Mouse (Mus musculus) brain, embryonic 14.5 days (tissue): ENCODE results near the gene Ablim1. TPM values are rescaled to one million over a fixed set of nuclear protein-coding genes. Genes with fewer than 3 reads are reported as not detected.

Source experiments
- DNase-seq: peaks from one replicate; pipeline ENCODE4 v3.0.0-alpha.2; 2011; ENCODE audit warnings: low read depth
- CTCF ChIP-seq: fragments of 200-500 bp; IDR thresholded peaks from 2 replicates; pipeline ENCODE4 v1.5.1; 2012; ENCODE audit warnings: inconsistent platforms, mild to moderate bottlenecking, moderate library complexity, borderline replicate concordance; ENCODE audit not compliant: insufficient read depth, insufficient read length; ENCODE audit errors: extremely low read depth
- POLR2A ChIP-seq: fragments of 200-500 bp; IDR thresholded peaks from 2 replicates; pipeline ENCODE4 v1.6.1; 2012; ENCODE audit warnings: mild to moderate bottlenecking, inconsistent platforms, borderline replicate concordance; ENCODE audit not compliant: poor library complexity, insufficient read depth, insufficient read length, severe bottlenecking; ENCODE audit errors: extremely low read depth
- polyA plus RNA-seq: library from polyadenylated mRNA; depleted of rRNA; stranded (reverse); fragments of >200 nt; gene quantifications from 2 replicates; pipeline ENCODE4 v1.2.3, GENCODE M21; 2012

Gene Ablim1
- polyA plus RNA-seq, 1 experiment, result 40.7 TPM

DNA sequence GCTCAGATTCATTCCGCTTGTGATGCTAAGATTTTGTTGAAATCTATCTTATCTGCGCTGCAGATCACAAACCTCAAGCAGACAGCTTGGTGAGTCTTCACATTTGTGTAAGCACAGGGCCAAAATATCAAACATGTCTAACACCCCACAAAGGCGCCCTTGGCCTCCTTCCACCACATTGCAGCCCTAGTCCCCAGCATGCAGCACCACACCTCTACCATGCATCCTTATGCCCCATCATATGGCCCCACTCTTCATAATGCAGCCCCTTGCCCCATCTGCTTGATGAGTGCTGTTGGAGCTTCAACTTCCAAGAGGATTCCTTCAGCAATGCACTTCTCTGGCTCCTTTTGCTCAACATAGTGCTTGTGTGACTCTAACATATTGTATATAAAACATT lies 85.6 kb downstream of the Ablim1 start:
- TF ChIP-seq POLR2A, result no peak
- TF ChIP-seq CTCF, result no peak
- DNase-seq, result peak; percentile 71

GRCm38 (mm10) chr19:57228576-57228975 lies 86.1 kb downstream of the Ablim1 start:
- no peak for TF ChIP-seq CTCF

GRCm38 (mm10) chr19:57224390-57224789 lies 90.3 kb downstream of the Ablim1 start:
- TF ChIP-seq CTCF, result no peak
- TF ChIP-seq POLR2A, result no peak
- no peak for DNase-seq

More at GRCm38 (mm10) chr19:57228576-57228975, 86.1 kb downstream of the Ablim1 start:
- no peak for DNase-seq

DNA sequence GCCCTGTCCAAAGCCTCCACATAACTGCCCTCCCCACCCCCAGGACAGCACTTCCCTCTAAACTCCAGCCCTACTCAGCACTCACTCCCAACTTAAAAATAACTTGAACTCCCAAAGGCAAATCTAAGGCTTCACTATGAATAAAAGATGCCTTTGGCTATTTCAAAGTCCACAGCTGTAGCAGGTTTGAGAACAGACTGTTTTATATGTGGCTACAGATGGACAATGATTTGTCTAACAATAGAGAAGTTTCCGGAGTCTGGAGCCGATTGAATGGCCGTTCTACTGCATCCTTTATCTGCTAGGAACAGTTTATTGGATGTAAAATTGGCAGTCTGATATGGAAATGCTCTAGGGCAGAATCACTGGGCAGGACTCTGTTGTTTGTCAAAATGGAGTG lies 91.0 kb downstream of the Ablim1 start:
- no peak for DNase-seq
- no peak for TF ChIP-seq CTCF
- TF ChIP-seq POLR2A, result no peak

DNA sequence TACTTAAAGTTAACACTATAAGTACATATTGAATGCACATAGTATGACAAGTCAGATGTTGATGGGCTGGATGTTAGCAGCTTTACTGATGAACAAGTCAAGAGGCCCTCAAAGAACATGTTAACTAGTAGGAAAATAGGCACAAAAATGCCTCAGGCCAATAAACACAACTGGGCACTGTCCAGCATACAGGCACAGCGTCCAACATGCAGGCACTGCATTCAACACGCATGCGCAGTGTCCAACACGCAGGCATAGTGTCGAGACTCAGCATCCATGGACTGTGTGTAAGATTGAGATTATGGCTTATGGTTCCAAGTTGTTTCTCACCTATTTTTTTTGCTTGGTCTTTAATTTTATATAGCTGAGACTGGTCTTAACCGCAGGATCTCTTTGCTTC lies 92.1 kb downstream of the Ablim1 start:
- no peak for DNase-seq
- TF ChIP-seq CTCF (no peak), POLR2A (no peak)

- TF ChIP-seq POLR2A, result no peak
- no peak for TF ChIP-seq CTCF
- no peak for DNase-seq
Observed at GRCm38 (mm10) chr19:57221684-57222235, 93.0 kb downstream of the Ablim1 start.

GRCm38 (mm10) chr19:57219758-57220157 lies 95.0 kb downstream of the Ablim1 start:
- TF ChIP-seq POLR2A, result no peak
- no peak for TF ChIP-seq CTCF

GRCm38 (mm10) chr19:57217161-57217560 lies 97.6 kb downstream of the Ablim1 start:
- TF ChIP-seq POLR2A, result no peak
- no peak for TF ChIP-seq CTCF
- DNase-seq, result no peak

More at GRCm38 (mm10) chr19:57219758-57220157, 95.0 kb downstream of the Ablim1 start:
- no peak for DNase-seq

- TF ChIP-seq POLR2A (no peak), CTCF (no peak)
Observed at GRCm38 (mm10) chr19:57215527-57215926, 99.2 kb downstream of the Ablim1 start.

DNA sequence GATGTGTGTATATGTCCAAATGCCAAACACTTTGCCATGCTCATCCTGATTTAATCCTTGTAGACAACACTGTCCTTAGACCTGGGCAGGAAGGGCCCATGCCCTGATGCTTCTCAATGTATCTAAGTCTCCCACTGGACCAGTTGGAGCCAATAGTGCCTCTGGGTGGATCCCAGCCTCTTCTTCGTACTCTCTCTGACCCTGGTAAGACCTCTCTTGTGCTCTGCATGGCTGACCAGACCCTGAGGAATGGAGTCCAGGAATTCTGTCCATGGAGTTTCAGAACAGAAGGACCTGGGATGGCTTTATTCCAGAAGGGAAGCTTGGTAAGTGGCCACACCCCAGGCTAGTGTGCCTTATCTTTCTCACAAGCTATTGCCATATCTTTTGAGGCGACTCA lies 102.3 kb downstream of the Ablim1 start:
- TF ChIP-seq CTCF (no peak), POLR2A (no peak)
- no peak for DNase-seq

More at GRCm38 (mm10) chr19:57215527-57215926, 99.2 kb downstream of the Ablim1 start:
- no peak for DNase-seq

DNA sequence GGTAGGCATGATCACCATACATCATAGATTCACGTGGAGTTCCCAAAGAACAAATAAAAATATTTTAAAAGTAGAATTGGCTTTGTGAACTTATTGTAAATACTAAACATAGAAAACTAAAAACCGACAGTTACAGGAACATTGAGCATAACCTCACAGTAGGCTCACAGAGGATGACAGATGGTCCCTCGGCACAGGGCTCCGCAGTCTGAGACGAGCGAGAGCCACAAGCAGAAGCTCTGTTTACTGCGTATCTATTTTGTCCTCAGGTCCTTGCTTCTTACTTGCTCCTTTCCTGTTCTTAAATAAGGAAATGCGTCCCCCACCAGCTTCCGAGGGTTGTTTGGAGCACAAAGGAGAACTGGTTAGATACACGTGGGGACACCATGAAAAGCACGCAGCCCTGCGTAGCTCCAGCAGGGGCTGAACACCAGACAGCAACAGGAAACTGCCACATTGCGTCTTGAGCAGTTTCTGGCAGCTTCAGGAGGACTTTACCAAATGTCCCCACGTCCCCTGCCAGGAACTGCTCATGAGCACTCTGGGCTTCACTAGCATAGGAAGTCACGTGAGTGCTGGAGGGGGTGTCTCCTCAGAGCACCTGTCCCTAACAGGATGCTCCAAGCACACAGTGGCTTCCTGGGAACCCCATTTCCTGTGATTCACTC lies 103.1 kb downstream of the Ablim1 start:
- DNase-seq, result peak; percentile 77

GRCm38 (mm10) chr19:57210924-57211323 lies 103.8 kb downstream of the Ablim1 start:
- no peak for TF ChIP-seq POLR2A
- no peak for TF ChIP-seq CTCF
- no peak for DNase-seq

More for the DNA sequence above, 103.1 kb downstream of the Ablim1 start:
- TF ChIP-seq POLR2A (no peak), CTCF (no peak)

DNA sequence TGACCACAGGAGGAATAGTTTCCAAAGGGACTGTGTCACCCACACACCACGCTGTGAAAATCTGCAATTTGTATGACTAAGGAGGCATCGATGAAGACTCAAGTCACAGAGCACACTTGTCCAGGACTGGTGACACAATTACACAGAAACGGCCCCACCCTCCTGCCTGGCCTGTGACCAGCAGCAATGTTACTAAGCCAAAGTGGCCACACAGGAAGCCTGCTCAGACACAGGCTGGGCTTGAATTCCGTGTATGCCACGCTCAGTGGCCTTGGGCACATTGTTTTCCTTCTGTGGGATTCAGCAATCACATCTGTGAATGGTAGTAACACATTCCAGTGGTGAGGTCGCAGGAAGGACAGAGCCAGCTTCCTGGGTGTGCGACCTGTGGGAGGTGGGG lies 110.6 kb downstream of the Ablim1 start:
- TF ChIP-seq POLR2A (no peak), CTCF (no peak)
- DNase-seq, result no peak
